In genomic region chr7:24481474-24482207, GRCm38 (mm10) we compare ENCODE assay signal across 8 mouse cellular contexts. TPM values are rescaled to one million over a fixed set of nuclear protein-coding genes. Genes with fewer than 3 reads are reported as not detected.
A peak's percentile ranks its signal among the peaks of the same experiment; 100 is the strongest.
DNase-seq lines count a peak whose midpoint lies in the region; ATAC-seq and TF ChIP-seq lines count a peak whose summit lies in the region.

TSS of gene Cadm4 (plus strand) at chr7:24482023.

- peak within 1 kb of the TSS; percentile 59 for H3K9ac ChIP-seq in ES-E14 (ENCODE audit: insufficient read depth, low read depth, low read length, poor library complexity, severe bottlenecking)
- H3K9ac ChIP-seq in lung, embryonic 15.5 days: peak within 1 kb of the TSS; percentile 37

- no peaks in the 10 kb centered on the region for H3K27me3 ChIP-seq in cerebellum, adult 2 months (ENCODE audit: control insufficient read depth, insufficient read depth, low read length)
- peaks cover 53% of the 10 kb centered on the region for H3K27me3 ChIP-seq in lung, embryonic 15.5 days

- no peaks in the 10 kb centered on the region for H3K36me3 ChIP-seq in ES-E14 (ENCODE audit: control insufficient read depth, insufficient read depth, low read length, poor library complexity, severe bottlenecking)
- H3K36me3 ChIP-seq in lung, embryonic 15.5 days: no peaks in the 10 kb centered on the region

- DNase-seq in ES-E14 (ENCODE audit: low read depth, low spot score): peak; percentile 70
- peak; percentile 92 to 96 for DNase-seq in cerebellum, adult 2 months
- DNase-seq in forelimb bud, embryonic 11.5 days (ENCODE audit: low read depth, low spot score): peak; percentile 81
- DNase-seq in heart, postnatal 4 days: peak; percentile 87
- peak; percentile 87 for DNase-seq in layer of hippocampus, adult 9-11 months
- DNase-seq in ovary, postnatal 10 days (ENCODE audit: low spot score): peak; percentile 74
- DNase-seq in thymus, postnatal 10 days (ENCODE audit: low spot score in 2 of 2): peak; percentile 82 to 93

- in situ Hi-C loops in ES-E14 (cut with MboI; ENCODE audit: low sequenced_read_pairs in 2 of 2, unreplicated experiment in 2 of 2): no loop called here

- no peaks in the 10 kb centered on the region for H3K9me3 ChIP-seq in ES-E14 (ENCODE audit: control insufficient read depth, insufficient read depth, low read depth, low read length)
- H3K9me3 ChIP-seq in lung, embryonic 15.5 days: no peaks in the 10 kb centered on the region

- peaks cover 0 to under 1% of the 10 kb centered on the region in 2 experiments; a peak in 1 of 4 replicates for H3K4me1 ChIP-seq in ES-E14 (ENCODE audit: control insufficient read depth in 2 of 2, insufficient read depth in 2 of 2, low read length in 2 of 2, poor library complexity in 1 of 2)
- peaks cover 18% of the 10 kb centered on the region for H3K4me1 ChIP-seq in cerebellum, adult 2 months (ENCODE audit: control insufficient read depth, insufficient read depth, low read length)
- peaks cover 11% of the 10 kb centered on the region for H3K4me1 ChIP-seq in lung, embryonic 15.5 days

- peak; percentile 84 for ATAC-seq in lung, embryonic 15.5 days (ENCODE audit: borderline replicate concordance, extremely low read depth, low FRiP score, low TSS enrichment)

- TF ChIP-seq POLR2A in cerebellum, adult 2 months (IDR thresholded peaks at IDR 0.05; ENCODE audit: borderline replicate concordance, insufficient read depth, low read length): peak; percentile 92

- peak within 1 kb of the TSS; percentile 85 to 86 for H3K4me3 ChIP-seq in ES-E14 (ENCODE audit: insufficient read depth in 1 of 2, low read depth in 1 of 2, low read length in 2 of 2, poor library complexity in 1 of 2, severe bottlenecking in 1 of 2)
- peak within 1 kb of the TSS; percentile 88 for H3K4me3 ChIP-seq in cerebellum, adult 2 months (replicated peaks; ENCODE audit: insufficient read depth, low read depth, low read length)
- H3K4me3 ChIP-seq in lung, embryonic 15.5 days: peak within 1 kb of the TSS; percentile 60

- 2% methylated on average over 75 of the region's 83 CpGs for WGBS in cerebellum, adult 2 months
- under 1% methylated on average over 70 of the region's 83 CpGs for WGBS in lung, embryonic 15.5 days

- no peak within 1 kb of the TSS for H3K27ac ChIP-seq in ES-E14 (ENCODE audit: insufficient read depth, low read depth, low read length, poor library complexity, severe bottlenecking)
- H3K27ac ChIP-seq in cerebellum, adult 2 months (ENCODE audit: insufficient read depth, low read length): peak within 1 kb of the TSS; percentile 61
- H3K27ac ChIP-seq in lung, embryonic 15.5 days: no peak within 1 kb of the TSS

- TF ChIP-seq CTCF in cerebellum, adult 2 months (IDR thresholded peaks at IDR 0.05; ENCODE audit: borderline replicate concordance, insufficient read depth, low read depth, low read length): no peak

- peak within 1 kb of the TSS; percentile 93 for H3K4me2 ChIP-seq in lung, embryonic 15.5 days

TF ChIP-seq in ES-E14, 5 proteins besides CTCF, POLR2A, EP300 and RAD21:
- TF ChIP-seq CHD2 (IDR thresholded peaks at IDR 0.05; ENCODE audit: low read depth, low read length) (no peak), MAFK (IDR thresholded peaks at IDR 0.05; ENCODE audit: insufficient read depth, low read depth, low read length) (no peak), ZC3H11A (IDR thresholded peaks at IDR 0.05; ENCODE audit: borderline replicate concordance, low read depth, low read length) (no peak), HCFC1 (IDR thresholded peaks at IDR 0.05; ENCODE audit: borderline replicate concordance, insufficient read depth, low read length) (no peak), ZNF384 (IDR thresholded peaks at IDR 0.05; ENCODE audit: low read depth, low read length) (no peak)

RNA-seq across cellular contexts. Expression of gene Cadm4, which starts in this region (rescaled TPM):
- total RNA-seq in ES-E14 (2012; rRNA removed): 10.8 and 21.4 TPM in 2 replicates
- polyA plus RNA-seq in cerebellum, adult 2 months (2012; rRNA removed): 285 and 312 TPM in 2 replicates
- 10 to 100 TPM; 11.9 to 12.5 TPM for total RNA-seq in heart, postnatal 4 days (2021)
- polyA plus RNA-seq in lung, embryonic 15.5 days (2015; fragmentation: Nextera tagmentation; extraction: Ambion mirVana): 2.8 and 3.5 TPM in 2 replicates

Comparison
In these comparisons a context has a peak if more than half of its experiments do, and no peak if none do; other contexts are left out.
1. RNA of gene Cadm4 (polyA plus RNA-seq): 285 to 312 TPM in cerebellum, adult 2 months; 2.8 to 3.5 TPM in lung, embryonic 15.5 days; every median in the first group is over 10 times any median in the second.
2. Peak in every context shown above with its lines, with median percentiles within 50 percentile points of each other: DNase-seq and H3K4me3 ChIP-seq.